Mouse (Mus musculus) cortical plate, adult 2 months (tissue): ENCODE data around the gene Trpm5.

Source experiments
- CTCF ChIP-seq: fragments of 200-500 bp; IDR thresholded peaks from 2 replicates; pipeline ENCODE4 v1.5.1; 2011; ENCODE audit warnings: mild to moderate bottlenecking, control low read depth, low read length; ENCODE audit not compliant: insufficient read depth; ENCODE audit errors: extremely low read depth
- POLR2A ChIP-seq: fragments of 200-500 bp; IDR thresholded peaks from 2 replicates; pipeline ENCODE4 v1.6.1; 2011; ENCODE audit warnings: mild to moderate bottlenecking, low read length, control low read depth; ENCODE audit not compliant: insufficient read depth; ENCODE audit errors: extremely low read depth

GRCm38 (mm10) chr7:143075394-143075793, 19.0 kb downstream of the Trpm5 start:
- TF ChIP-seq CTCF, result no peak
- TF ChIP-seq POLR2A, result no peak
